ENCODE assay signal across 17 mouse cellular contexts in the genomic region with DNA sequence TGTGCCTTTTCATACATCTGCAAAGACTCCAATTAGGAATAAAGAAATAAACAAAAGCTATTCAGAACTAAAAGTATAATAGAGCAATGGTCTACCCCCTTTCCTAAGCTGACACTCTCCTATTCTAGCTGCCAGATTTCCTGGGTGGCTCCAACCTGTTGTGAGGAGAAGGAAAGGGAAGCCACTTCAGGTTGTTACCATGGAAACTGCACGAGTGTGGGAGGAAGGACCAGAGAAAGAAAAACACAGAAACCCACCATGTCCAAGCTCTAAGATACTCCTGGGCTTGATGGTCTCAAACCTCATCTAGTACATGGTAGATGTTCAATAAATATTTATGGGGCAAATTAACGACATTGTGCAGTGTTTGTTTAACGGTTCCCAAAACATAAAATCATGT.
DNase-seq lines count a peak whose midpoint lies in the region; ATAC-seq lines count a peak whose summit lies in the region.
"Had no signal": no experiment of that assay in that cellular context is flagged by ENCODE, and none has a peak within 500 bp of the region (broad histone marks: within the 10 kb centered on the region; RNA-seq: fewer than 3 reads in every experiment).

No protein-coding gene starts in this region.

- intact Hi-C loops in left cerebral cortex, postnatal 4 days (cut with DNase I) = no loop called here

- no peaks in the 10 kb centered on the region for H3K4me1 ChIP-seq in forebrain, embryonic 11.5 days (replicated peaks; ENCODE audit: control insufficient read depth, insufficient read depth, low read length)
- H3K4me1 ChIP-seq in forebrain, embryonic 10.5 days = peaks cover 17% of the 10 kb centered on the region
- peaks cover 7% of the 10 kb centered on the region; the same call in 1 of the 2 replicates for H3K4me1 ChIP-seq in forebrain, embryonic 15.5 days
- H3K4me1 ChIP-seq: liver, embryonic 15.5 days had no signal

- DNase-seq in forebrain, embryonic 11.5 days (ENCODE audit: low spot score) = no peak
- no peak for DNase-seq in forebrain, embryonic 10.5 days (ENCODE audit: extremely low spot score, low spot score)
- peak; percentile 15 for DNase-seq in left cerebral cortex, postnatal 4 days
- DNase-seq in left cerebral cortex, adult 9 months (ENCODE audit: low spot score in 2 of 2) = no peak
- DNase-seq in R1 (ENCODE audit: low read depth, low spot score) = peak; percentile 21
- DNase-seq in kidney, adult 11 months = no peak
- DNase-seq: adrenal gland, postnatal 36 days; cerebellum, adult 11-12 months; gastrocnemius, postnatal 36 days; kidney, postnatal 14 days; right cerebral cortex, postnatal 4 days had no signal

- no peaks in the 10 kb centered on the region for H3K9me3 ChIP-seq in forebrain, embryonic 11.5 days (ENCODE audit: control insufficient read depth, low read length)
- no peaks in the 10 kb centered on the region for H3K9me3 ChIP-seq in forebrain, embryonic 10.5 days
- no peaks in the 10 kb centered on the region for H3K9me3 ChIP-seq in forebrain, embryonic 15.5 days
- H3K9me3 ChIP-seq: limb, embryonic 13.5 days; liver, embryonic 15.5 days had no signal

- peak; percentile 44; the same call in 1 of the 2 replicates for ATAC-seq in forebrain, embryonic 11.5 days (replicated peaks; ENCODE audit: low FRiP score)
- 0 out of 2 replicates have a peak, but pooled peaks have one; percentile 26 for ATAC-seq in forebrain, embryonic 15.5 days (replicated peaks)
- no peak for ATAC-seq in megakaryocyte-erythroid progenitor cell, adult 5-6 weeks (replicated peaks; ENCODE audit: low FRiP score, low TSS enrichment, poor library complexity, severe bottlenecking)
- ATAC-seq: intestine, postnatal 0 days had no signal

- 62% methylated on average over 3 of the region's 3 CpGs for WGBS in forebrain, embryonic 11.5 days
- 68% methylated on average over 3 of the region's 3 CpGs for WGBS in forebrain, embryonic 10.5 days
- 51% methylated on average over 3 of the region's 3 CpGs for WGBS in forebrain, embryonic 15.5 days

- H3K36me3 ChIP-seq in forebrain, embryonic 11.5 days (ENCODE audit: control insufficient read depth, insufficient read depth, low read length) = no peaks in the 10 kb centered on the region
- H3K36me3 ChIP-seq in forebrain, embryonic 10.5 days (replicated peaks) = no peaks in the 10 kb centered on the region
- H3K36me3 ChIP-seq in forebrain, embryonic 15.5 days = no peaks in the 10 kb centered on the region
- H3K36me3 ChIP-seq: limb, embryonic 13.5 days; liver, embryonic 15.5 days had no signal

- H3K9ac ChIP-seq in forebrain, embryonic 11.5 days (ENCODE audit: low read length) = no peak overlapping the region
- H3K9ac ChIP-seq in forebrain, embryonic 15.5 days (replicated peaks) = no peak overlapping the region
- H3K9ac ChIP-seq: limb, embryonic 13.5 days; liver, embryonic 15.5 days had no signal

- no peak overlapping the region for H3K27ac ChIP-seq in forebrain, embryonic 11.5 days (ENCODE audit: low read depth, low read length)
- no peak overlapping the region for H3K27ac ChIP-seq in forebrain, embryonic 10.5 days
- H3K27ac ChIP-seq in forebrain, embryonic 15.5 days (replicated peaks) = peak overlapping the region; percentile 9; the same call in 1 of the 2 replicates
- H3K27ac ChIP-seq: limb, embryonic 13.5 days; liver, embryonic 15.5 days had no signal

- no peaks in the 10 kb centered on the region for H3K27me3 ChIP-seq in forebrain, embryonic 11.5 days (ENCODE audit: control insufficient read depth, insufficient read depth, low read length)
- no peaks in the 10 kb centered on the region for H3K27me3 ChIP-seq in forebrain, embryonic 10.5 days (ENCODE audit: poor library complexity, severe bottlenecking)
- H3K27me3 ChIP-seq in forebrain, embryonic 15.5 days = no peaks in the 10 kb centered on the region
- H3K27me3 ChIP-seq: limb, embryonic 13.5 days; liver, embryonic 15.5 days had no signal

- no peak overlapping the region for H3K4me3 ChIP-seq in forebrain, embryonic 11.5 days (ENCODE audit: low read depth, low read length)
- H3K4me3 ChIP-seq in forebrain, embryonic 10.5 days = no peak overlapping the region
- no peak overlapping the region for H3K4me3 ChIP-seq in forebrain, embryonic 15.5 days
- H3K4me3 ChIP-seq: limb, embryonic 13.5 days; liver, embryonic 15.5 days had no signal

- H3K4me2 ChIP-seq in forebrain, embryonic 11.5 days (ENCODE audit: low read depth, low read length, severe bottlenecking) = no peak overlapping the region
- no peak overlapping the region for H3K4me2 ChIP-seq in forebrain, embryonic 15.5 days (replicated peaks)
- H3K4me2 ChIP-seq: heart, embryonic 11.5 days; limb, embryonic 13.5 days; liver, embryonic 15.5 days had no signal

Comparison
In these comparisons a context has a peak if more than half of its experiments do, and no peak if none do; other contexts are left out.
1. DNase-seq: peak in left cerebral cortex, postnatal 4 days (single experiment) and R1 (single experiment); none in forebrain, embryonic 11.5 days (single experiment), forebrain, embryonic 10.5 days (single experiment), left cerebral cortex, adult 9 months (0 of 2) and kidney, adult 11 months (single experiment).